In the genomic region with DNA sequence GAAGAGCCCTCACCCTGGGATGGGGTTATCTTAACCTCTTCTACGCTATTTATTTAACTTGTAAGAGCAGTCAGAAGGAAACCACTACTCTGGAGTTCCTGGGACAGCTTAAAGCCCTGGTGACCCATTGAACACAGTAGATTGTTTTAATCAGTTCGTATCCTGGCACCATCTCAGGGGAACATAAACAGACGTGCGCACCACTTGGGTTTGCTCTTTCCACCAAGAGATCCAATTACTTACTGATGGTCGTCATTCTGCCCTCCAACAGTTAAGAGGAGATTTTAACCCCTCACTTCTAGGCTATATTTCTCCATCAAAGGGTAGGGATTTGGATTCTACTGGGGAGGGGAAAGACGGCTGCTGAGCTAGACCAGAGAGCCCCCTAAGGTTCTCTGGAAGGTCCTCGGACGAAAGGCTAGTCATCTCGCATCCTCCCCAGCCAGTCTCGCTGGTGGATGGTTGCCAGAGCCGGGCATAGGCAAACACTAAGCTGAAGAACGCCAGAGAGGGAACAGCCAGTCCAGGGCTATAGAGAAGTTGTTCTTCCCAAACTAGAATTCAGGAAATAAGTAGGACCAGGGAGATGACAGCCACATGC, we compare ENCODE assay signal across 8 mouse cellular contexts. TPM values are rescaled to one million over a fixed set of nuclear protein-coding genes. Genes with fewer than 3 reads are reported as not detected.
DNase-seq lines count a peak whose midpoint lies in the region; ATAC-seq and TF ChIP-seq lines count a peak whose summit lies in the region.

No protein-coding gene starts in this region.

- no peak; the same call in 1 of the 2 replicates for ATAC-seq in kidney, embryonic 15.5 days (replicated peaks; ENCODE audit: low FRiP score)
- no peak for ATAC-seq in hindbrain, postnatal 0 days
- no peak for ATAC-seq in neural tube, embryonic 12.5 days (ENCODE audit: low FRiP score, low read depth)

- WGBS in kidney, embryonic 15.5 days = under 1% methylated on average over 12 of the region's 12 CpGs
- WGBS in hindbrain, postnatal 0 days = 2% methylated on average over 12 of the region's 12 CpGs
- WGBS in neural tube, embryonic 12.5 days = 5% methylated on average over 12 of the region's 12 CpGs

- no peaks in the 10 kb centered on the region for H3K9me3 ChIP-seq in kidney, embryonic 15.5 days (replicated peaks)
- H3K9me3 ChIP-seq in hindbrain, postnatal 0 days (ENCODE audit: low read length) = no peaks in the 10 kb centered on the region
- no peaks in the 10 kb centered on the region for H3K9me3 ChIP-seq in neural tube, embryonic 12.5 days

- peaks cover 68% of the 10 kb centered on the region for H3K27me3 ChIP-seq in kidney, embryonic 15.5 days
- H3K27me3 ChIP-seq in hindbrain, postnatal 0 days (ENCODE audit: insufficient read depth, low read length) = peaks cover 7% of the 10 kb centered on the region; the same call in 1 of the 2 replicates
- H3K27me3 ChIP-seq in neural tube, embryonic 12.5 days (replicated peaks) = peaks cover 32% of the 10 kb centered on the region

- H3K27ac ChIP-seq in kidney, embryonic 15.5 days = no peak overlapping the region
- H3K27ac ChIP-seq in hindbrain, postnatal 0 days = no peak overlapping the region
- no peak overlapping the region for H3K27ac ChIP-seq in neural tube, embryonic 12.5 days

- no peaks in the 10 kb centered on the region for H3K36me3 ChIP-seq in kidney, embryonic 15.5 days
- H3K36me3 ChIP-seq in hindbrain, postnatal 0 days (ENCODE audit: insufficient read depth, low read length) = no peaks in the 10 kb centered on the region
- no peaks in the 10 kb centered on the region for H3K36me3 ChIP-seq in neural tube, embryonic 12.5 days

- no peak for DNase-seq in kidney, postnatal 4 days
- DNase-seq in embryo, embryonic 9.5 days (ENCODE audit: extremely low spot score) = peak; percentile 30
- DNase-seq in hindbrain, postnatal 0 days (ENCODE audit: low spot score) = no peak
- DNase-seq in urinary bladder, postnatal 10 days (ENCODE audit: low spot score) = no peak
- DNase-seq in layer of hippocampus, adult 18-20 months (ENCODE audit: low spot score in 2 of 2) = no peak
- no peak for DNase-seq in adrenal gland, postnatal 10 days

- H3K4me3 ChIP-seq in kidney, embryonic 15.5 days (replicated peaks) = peak overlapping the region; percentile 51
- peak overlapping the region; percentile 61 for H3K4me3 ChIP-seq in hindbrain, postnatal 0 days (ENCODE audit: low read length)
- peak overlapping the region; percentile 55 for H3K4me3 ChIP-seq in neural tube, embryonic 12.5 days

- no peak for TF ChIP-seq CTCF in hindbrain, postnatal 0 days (IDR thresholded peaks at IDR 0.05; ENCODE audit: low read depth)

- peaks cover 24% of the 10 kb centered on the region for H3K4me1 ChIP-seq in kidney, embryonic 15.5 days
- peaks cover 7% of the 10 kb centered on the region for H3K4me1 ChIP-seq in hindbrain, postnatal 0 days (ENCODE audit: insufficient read depth, low read length)
- H3K4me1 ChIP-seq in neural tube, embryonic 12.5 days = peaks cover 24% of the 10 kb centered on the region

- peak overlapping the region; percentile 97 for H3K4me2 ChIP-seq in kidney, embryonic 15.5 days
- H3K4me2 ChIP-seq in hindbrain, postnatal 0 days (ENCODE audit: low read depth, low read length) = peak overlapping the region; percentile 96
- H3K4me2 ChIP-seq in neural tube, embryonic 12.5 days (replicated peaks) = peak overlapping the region; percentile 96

- peak overlapping the region; percentile 30; the same call in 1 of the 2 replicates for H3K9ac ChIP-seq in kidney, embryonic 15.5 days
- H3K9ac ChIP-seq in hindbrain, postnatal 0 days (replicated peaks; ENCODE audit: low read length) = peak overlapping the region; percentile 55; the same call in 1 of the 2 replicates
- H3K9ac ChIP-seq in neural tube, embryonic 12.5 days = peak overlapping the region; percentile 51; the same call in 1 of the 2 replicates

RNA-seq across cellular contexts. Expression of a gene that starts 1.4 kb away (rescaled TPM):
- 0.27 and 0.30 TPM in 2 replicates for polyA plus RNA-seq in kidney, embryonic 15.5 days (2015; fragmentation: Nextera tagmentation; extraction: Ambion mirVana)
- 4.5 and 5.2 TPM in 2 replicates for total RNA-seq in hindbrain, postnatal 0 days (2014; rRNA removed)
- 1.6 and 2.0 TPM in 2 replicates for polyA plus RNA-seq in hindbrain, postnatal 0 days (2015; fragmentation: Nextera tagmentation; extraction: Ambion mirVana)
- polyA plus RNA-seq in neural tube, embryonic 12.5 days (2016; fragmentation: Nextera tagmentation; extraction: Ambion mirVana) = 1.3 and 1.4 TPM in 2 replicates
- total RNA-seq in layer of hippocampus, adult 18-20 months (2021) = 1 to 10 TPM; 5.6 to 7.4 TPM
- total RNA-seq in adrenal gland, postnatal 10 days (2021) = 1 to 10 TPM; 1.3 to 1.9 TPM
